Mouse (Mus musculus) frontal cortex, postnatal 36 days (tissue): ENCODE data around the gene Pik3ip1.

Experiments used
- DNase-seq, 2 experiments: peaks; one replicate each; pipeline ENCODE4 v3.0.0; 2022; ENCODE audit warnings: low spot score in 2 of 2

Gene Pik3ip1

GRCm38 (mm10) chr11:3329891-3330451 lies at the start of gene Pik3ip1:
Gene Pik3ip1 (plus strand): TSS chr11:3330401.
- DNase-seq, result no peak

- DNase-seq, result no peak
Observed at GRCm38 (mm10) chr11:3282887-3283286, 47.3 kb upstream of the Pik3ip1 start.

GRCm38 (mm10) chr11:3283645-3284044 lies 46.6 kb upstream of the Pik3ip1 start:
- no peak for DNase-seq

- DNase-seq, result no peak
Observed at GRCm38 (mm10) chr11:3285940-3286339, 44.3 kb upstream of the Pik3ip1 start.

GRCm38 (mm10) chr11:3287131-3287530 lies 43.1 kb upstream of the Pik3ip1 start:
- no peak for DNase-seq

GRCm38 (mm10) chr11:3287921-3288320 lies 42.3 kb upstream of the Pik3ip1 start:
- no peak for DNase-seq

GRCm38 (mm10) chr11:3288521-3289301 lies 41.5 kb upstream of the Pik3ip1 start, which contains the start of gene Patz1:
Gene Patz1 (plus strand): TSS chr11:3288874.
- peak; percentile 40 to 44 for DNase-seq

- DNase-seq, result peak in 1 of 2 experiments; percentile 61
Observed at GRCm38 (mm10) chr11:3289302-3289802, 40.8 kb upstream of the Pik3ip1 start.

- peak; percentile 83 to 87 for DNase-seq
Observed at GRCm38 (mm10) chr11:3289803-3290639, 40.2 kb upstream of the Pik3ip1 start.

GRCm38 (mm10) chr11:3290640-3291310 lies 39.4 kb upstream of the Pik3ip1 start:
- peak; percentile 58 to 74 for DNase-seq

GRCm38 (mm10) chr11:3291311-3292061 lies 38.7 kb upstream of the Pik3ip1 start:
- DNase-seq, result peak in 1 of 2 experiments; percentile 28

GRCm38 (mm10) chr11:3292062-3292421 lies 38.2 kb upstream of the Pik3ip1 start:
- DNase-seq, result peak in 1 of 2 experiments; percentile 38

- DNase-seq, result no peak
Observed at GRCm38 (mm10) chr11:3292711-3293249, 37.4 kb upstream of the Pik3ip1 start.

- DNase-seq, result no peak
Observed at GRCm38 (mm10) chr11:3293361-3293760, 36.8 kb upstream of the Pik3ip1 start.

GRCm38 (mm10) chr11:3294641-3295040 lies 35.6 kb upstream of the Pik3ip1 start:
- no peak for DNase-seq

GRCm38 (mm10) chr11:3296056-3296455 lies 34.1 kb upstream of the Pik3ip1 start:
- DNase-seq, result no peak

GRCm38 (mm10) chr11:3297871-3298812 lies 32.1 kb upstream of the Pik3ip1 start:
- DNase-seq, result no peak

- DNase-seq, result no peak
Observed at GRCm38 (mm10) chr11:3298813-3299185, 31.4 kb upstream of the Pik3ip1 start.

GRCm38 (mm10) chr11:3301075-3301474 lies 29.1 kb upstream of the Pik3ip1 start:
- DNase-seq, result no peak
